Mouse (Mus musculus) cerebellum, postnatal 14 days (tissue): ENCODE data around the gene Dll1.

Experiments
- DNase-seq, 2 experiments: peaks; one replicate each; pipeline ENCODE4 v3.0.0; 2021; ENCODE audit warnings: mixed read lengths in 2 of 2

Dll1 gene

DNA sequence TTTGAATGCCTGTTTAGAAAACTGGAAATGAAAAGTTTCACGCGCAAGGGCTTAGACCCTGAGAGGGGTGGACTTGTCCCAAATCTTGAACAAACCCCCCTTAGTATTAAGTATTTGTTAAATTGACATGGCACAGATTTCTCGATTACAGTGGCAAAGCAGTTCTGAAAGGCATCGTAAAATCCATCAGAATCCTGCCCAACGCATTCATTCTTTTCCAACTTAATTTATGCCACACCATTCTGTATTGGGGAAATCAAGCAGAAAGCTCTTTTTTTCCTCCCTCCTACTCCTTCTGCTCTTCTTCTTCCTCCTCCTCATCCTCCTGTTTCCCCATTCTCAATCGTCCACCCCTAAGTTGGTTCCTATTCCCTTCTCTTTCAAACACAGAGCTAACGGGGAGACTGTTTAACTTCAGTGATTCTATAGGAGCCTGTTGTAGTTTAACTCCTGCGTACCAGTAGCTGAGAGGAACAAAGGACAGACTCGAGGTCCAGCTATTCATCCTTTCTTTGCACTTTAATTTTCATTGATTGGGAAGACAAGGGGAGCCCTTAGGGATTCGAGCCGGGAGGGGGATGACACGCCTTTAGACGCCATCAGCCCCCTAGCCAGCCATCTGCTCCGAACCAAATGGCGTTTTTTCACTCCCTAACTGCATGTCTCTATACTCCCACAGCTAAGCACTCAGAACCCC lies 1.9 kb upstream of the Dll1 start:
- DNase-seq = no peak

DNA sequence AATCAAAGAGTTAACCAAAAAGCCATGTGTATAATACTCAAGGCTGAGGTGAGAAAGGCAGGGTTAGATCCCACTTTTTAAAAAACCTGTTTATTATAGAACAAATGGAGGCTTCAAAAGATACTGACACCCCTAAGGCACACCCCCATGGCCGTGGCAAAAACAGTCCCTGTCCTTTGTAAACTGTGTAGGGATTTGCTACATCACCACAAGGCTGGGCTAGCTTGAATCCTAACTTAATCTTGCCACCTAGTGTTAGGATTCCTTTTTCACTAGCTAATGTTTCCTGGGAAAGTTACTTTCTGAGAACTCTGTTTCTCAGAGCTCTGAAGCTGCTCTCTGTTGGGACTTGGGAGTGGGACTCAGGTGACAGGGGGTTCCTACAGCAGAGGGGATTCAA lies 1.2 kb upstream of the Dll1 start:
- DNase-seq = peak in 1 of 2 experiments; percentile 32

DNA sequence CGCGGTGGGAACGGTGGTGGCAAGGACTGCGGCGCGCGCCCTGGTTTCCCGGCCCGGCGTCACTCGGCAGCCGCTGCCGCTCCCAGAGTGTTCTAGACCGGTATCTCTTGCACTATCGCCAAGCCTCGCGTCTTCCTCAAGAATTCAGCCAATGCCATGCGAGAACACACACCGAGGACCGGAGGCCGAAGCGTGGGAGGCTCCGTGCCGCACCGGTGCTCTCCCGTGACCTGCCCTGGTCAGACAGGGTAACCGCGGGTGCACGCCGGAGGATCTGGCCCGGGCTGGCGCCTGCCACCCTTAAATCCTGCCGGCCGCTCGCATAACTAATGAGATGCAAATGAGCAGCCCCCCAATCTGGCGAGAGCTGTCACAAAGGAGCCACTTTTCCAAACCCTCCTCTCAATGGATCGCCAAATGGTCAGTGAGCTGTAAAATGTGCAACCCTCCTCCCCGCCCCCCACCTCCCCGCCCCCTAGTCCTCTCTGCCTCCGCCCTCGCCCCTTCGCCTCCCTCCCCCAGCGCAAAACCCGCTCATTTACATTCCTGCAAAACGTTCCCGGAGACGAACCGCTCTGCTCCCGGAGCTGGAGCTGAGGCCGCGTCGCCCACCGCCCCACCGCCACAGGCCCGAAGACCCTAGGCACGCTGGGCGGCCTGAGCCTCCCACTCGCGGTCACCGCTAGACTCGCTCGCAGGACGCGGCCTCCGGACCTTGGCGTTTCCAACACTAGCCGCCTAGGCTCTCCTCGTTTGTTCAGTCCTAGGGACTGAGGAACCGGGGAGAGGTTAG lies 775 bp downstream of the Dll1 start:
- DNase-seq = peak; percentile 60 to 63

DNA sequence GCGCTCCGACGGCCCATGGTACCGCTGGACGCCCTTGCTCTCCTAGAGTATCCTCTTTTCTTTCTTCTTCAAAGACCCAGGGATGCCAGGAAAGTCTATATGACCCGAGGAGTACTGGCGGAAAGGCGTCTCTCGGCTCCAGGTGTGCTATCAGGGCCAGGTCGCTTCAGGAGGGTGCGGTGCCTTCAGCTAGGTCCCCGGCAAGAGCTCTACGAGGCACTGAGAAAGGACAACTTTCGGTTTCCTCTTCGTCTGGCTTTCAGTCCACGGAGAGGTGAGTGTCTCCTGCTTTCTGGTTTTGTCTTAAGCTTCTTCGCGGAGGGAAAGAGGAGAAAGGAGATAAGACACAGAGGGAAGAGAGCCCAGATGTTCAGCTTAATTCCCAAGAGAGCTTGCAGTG lies 1.4 kb downstream of the Dll1 start:
- peak in 1 of 2 experiments; percentile 24 for DNase-seq

DNA sequence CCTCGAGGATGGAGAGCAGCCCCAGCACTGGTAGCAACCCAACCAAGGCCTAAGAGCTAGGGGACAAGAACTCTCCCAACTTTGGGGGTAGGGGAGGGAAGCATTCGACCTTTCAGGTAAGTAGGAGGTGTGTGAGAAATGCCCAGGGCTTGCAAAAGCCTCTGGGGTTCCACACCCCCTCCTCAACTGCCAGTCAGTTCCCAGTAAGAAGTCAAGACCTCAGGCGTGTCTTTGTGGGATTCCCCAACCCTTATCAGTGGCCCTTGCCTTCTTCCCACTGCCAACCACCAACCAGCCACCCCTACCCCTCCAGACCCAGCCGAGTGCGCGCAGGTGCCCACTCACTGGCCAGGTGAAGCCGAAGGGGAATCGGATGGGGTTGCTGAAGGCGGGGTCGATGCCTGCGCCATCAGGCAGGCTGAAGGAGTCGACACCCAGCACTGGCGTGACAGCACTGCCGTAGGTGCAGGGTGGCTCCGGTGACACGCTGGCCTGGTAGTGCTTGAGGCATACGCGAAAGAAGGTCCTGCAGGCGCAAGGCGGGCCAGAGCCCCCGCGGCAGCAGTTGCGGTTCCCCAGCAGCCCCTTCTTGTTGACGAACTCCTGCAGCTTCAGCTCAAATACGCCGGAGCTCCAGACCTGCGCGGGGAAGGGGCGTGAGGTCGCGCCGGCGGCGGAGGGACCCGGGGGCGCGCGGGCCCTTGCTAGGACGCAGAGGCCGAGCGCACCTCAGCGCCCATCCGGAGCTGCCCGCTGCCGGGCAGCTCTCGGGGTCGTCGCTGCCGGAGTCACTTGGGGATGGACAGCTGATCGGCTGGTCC lies 2.1 kb downstream of the Dll1 start:
- DNase-seq = peak; percentile 18 to 29

DNA sequence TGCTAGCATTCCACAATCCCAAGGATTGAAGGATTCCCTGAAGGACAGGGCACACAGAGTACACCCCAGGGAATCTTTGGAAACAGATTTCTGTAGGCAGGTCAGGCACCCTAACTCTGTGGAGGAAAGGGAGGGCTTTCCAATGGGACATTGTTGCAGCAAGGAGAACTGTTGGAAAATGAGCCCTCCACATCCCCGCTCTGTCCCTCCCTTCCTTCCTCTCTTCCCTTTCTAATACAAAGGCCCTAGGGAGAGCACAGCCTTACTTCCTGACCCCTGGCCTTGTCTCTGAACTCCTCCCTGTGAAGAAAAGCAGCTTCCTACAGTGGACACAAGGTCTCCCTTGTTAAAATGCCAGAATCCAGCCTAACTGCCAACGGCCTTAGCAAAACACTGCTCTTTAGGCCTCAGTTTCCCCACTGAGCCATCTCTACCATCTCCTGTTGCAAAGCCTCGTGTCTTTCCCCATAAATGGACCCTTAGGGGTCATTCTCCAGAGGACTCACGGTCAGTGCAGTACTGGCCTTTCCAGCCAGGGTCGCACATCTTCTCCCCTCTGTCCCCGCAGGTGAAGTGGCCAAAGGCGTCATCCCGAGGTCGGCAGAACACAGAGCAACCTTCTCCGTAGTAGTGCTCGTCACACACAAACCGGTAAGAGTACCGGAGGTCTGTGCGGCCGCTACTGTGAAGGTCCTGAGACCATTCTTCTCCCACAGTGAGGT lies 3.6 kb downstream of the Dll1 start:
- no peak for DNase-seq

DNA sequence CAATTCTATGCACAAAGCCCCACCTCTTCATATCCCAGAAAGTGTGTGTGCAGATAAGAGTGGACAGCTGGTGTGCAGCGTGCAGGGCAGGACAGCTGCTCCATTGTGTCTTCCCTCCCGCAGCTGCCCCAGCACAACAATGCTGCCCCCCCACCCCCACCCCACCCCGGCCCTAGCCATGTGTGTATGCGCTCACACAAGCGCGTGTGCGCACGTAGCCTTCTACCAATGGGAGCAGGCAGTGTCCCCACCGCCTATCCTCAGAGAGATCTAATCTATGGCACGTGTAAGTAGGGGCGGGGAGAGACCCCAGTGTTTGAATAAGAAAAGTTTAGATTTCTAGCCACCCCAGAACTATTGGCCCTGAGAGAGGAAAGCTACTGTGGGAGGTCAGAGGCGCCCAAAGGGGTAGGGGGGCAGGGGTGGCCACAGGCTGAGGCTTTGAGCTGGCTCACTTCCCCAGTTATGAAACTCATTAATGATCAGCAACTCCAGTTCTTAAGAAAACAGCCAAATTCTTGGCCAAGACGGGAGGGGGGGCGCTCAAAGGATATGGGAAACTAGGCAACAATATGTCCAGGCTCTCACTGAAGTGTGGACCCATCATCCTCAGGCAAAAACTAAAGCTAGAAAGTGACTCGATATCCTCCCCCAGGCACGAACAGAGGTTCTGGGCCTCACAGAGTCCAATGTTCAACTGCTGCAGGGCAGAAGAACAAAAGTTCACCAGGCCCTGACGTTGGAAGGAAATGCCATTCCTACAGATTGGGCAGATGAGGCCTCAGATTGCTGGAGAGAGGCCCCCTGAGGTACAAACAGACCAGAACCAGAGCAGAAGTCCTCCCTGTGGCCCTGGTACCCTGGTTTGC lies 4.5 kb downstream of the Dll1 start:
- DNase-seq = no peak

DNA sequence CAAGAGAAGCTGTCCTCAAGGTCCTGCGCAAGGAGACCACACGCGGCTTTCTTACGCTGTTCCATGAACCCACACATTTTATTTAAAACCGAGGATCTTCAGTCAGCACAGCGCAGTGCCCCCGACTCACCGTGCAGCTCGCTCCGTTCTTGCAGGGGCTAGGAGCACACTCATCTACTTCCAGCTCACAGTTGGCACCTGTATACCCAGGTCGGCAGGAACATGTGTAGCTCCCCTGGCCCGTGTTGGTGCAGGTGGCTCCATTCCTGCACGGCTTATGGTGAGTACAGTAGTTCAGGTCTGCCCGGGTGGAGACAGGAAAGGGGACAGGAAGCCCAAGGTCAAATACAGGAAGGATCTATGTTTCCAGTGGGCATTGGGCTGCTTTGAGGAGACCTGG lies 6.3 kb downstream of the Dll1 start:
- no peak for DNase-seq

DNA sequence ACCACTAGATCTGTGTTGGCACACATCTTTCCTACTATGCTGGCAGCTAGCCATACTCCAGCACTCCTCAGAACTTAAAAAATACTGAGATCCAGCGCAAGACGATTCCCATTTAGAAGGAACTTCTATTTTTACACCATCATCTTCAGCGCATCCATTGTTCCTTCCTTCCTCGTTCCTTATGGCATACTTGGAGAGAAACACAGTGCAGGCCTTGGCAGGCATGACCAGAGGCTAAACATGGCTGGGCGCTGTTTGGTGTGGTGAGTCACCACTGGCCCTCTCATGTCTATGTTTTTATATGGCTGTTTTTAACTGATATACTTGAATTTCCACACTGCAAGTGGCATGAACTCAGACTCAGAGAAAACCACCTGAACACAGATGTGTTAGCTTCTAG lies 11.0 kb downstream of the Dll1 start:
- DNase-seq = no peak

DNA sequence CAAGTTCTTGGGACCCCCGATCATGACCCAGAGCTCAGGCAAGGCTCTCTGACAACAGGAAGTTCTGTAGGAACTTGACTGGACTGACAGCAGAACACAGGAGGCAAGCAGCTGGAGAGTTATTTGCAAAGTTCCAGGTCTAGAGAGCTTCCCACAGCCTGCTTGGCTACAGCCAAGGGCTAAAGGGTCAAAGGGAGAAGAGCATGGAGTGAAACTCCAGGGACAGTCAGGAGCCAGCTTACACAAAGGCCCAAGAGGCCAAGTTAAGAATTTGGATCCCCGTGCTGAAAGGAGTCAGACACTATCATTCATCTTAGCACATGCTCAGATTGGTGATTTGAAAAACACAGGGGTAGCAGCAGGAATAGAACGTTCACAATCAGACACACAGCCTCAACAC lies 13.0 kb downstream of the Dll1 start:
- no peak for DNase-seq

DNA sequence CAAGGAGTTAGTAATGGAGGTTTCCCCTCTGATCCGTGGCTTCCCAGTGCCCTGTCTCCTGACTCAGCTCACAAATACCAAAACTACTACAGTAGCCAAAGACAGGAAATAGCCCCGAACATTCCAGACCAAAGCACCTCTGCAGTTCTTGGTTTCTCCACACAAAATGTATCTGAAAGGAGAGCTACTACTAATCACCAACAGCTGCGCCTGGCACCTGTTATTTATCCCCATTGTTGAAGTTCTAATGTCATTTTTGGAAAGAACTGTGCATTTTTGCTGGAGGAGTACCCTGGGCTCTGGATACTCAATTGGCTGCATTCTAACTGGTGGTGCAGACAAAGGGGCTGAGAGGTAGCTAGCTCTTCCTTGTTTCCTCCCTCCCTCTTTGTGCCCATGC lies 19.6 kb downstream of the Dll1 start:
- DNase-seq = no peak

DNA sequence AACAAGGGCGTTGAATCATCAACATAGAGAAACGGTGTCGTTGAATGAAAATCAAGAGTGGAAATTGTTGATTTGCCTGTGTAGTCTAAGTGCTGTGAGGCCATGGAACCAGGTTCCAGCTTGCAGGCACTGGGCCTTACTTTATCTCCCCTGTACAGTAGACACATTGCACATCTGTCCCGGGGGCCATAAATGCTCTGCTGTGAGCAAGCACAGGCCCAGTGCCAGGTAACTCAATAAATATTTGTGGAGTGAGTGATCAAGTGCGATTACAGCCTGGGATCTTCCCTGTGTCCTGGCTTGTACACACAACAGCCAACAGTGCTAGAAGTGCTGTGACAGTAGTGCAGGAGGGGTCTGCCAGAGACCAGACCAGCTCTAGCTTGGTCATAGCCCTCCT lies 20.1 kb downstream of the Dll1 start:
- DNase-seq = no peak

DNA sequence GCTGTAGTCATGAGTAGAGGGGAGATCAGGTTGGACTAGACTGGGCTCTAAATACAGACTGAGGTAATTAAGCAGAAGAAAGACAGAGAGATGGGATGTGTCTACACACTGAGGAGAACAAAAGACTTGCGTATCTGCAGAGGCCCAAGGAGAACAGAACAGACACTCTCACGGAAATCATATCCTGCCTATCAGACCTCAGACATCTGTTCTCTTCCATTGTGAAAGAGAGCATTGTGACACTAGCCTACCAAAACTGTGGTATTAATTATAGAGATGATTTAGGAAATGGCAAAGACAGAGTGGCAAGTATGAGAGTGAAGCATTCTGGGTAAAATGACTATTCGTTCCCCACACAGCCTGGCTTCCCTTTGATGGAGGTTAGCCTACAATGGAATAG lies 21.6 kb downstream of the Dll1 start:
- DNase-seq = no peak

DNA sequence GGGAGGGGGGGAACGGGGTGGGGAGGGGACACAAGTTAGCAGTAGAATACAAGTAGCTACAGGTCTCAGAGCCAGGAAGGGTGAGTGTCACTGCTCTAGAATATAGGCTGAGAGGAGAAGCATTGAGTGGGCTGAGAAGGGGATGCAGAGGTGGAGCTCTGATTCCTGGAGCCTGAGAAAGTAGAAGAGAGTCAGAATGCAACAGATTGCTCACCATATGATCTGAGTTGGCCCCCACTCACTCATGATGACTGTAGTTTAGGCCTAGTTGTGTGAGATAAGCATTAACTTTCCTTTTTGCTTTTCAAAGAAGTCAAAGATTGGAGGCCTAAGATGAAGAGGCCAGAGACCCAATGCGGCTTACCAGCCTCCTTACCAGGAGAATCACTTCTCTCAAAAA lies 22.7 kb downstream of the Dll1 start:
- no peak for DNase-seq

DNA sequence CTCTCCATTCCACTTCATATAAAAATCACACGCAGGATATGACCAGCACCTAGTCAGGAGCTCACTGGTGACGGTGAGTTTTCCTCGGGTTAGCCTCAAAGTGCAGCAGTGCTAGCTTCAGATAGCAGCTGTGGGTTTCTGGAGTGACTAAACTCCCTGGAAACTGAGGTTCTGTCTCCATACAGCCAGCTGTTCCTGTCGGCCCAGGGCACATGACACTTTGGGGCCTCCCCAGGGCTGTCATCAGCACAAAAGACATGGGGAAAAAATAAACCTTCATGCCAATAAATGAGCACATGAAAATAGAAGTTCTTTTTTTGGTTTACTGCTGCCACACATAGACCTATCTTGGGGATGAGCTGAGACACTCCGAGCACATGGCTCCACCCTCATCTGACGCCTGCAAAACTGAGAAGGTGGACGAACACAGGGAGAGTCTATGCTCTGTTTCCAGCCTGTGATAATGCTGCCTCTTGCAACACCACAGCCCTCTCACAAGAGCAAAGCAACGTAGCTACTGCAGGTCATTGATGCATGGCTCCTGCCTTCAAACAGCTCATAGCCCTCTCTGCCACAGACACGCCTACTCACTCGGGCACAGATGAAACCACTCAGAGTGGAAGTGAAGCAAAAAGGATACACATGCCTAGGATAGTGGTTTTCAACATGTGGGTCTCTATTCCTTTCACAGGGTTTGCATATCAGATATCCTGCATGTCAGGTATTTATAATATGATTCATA lies 23.6 kb downstream of the Dll1 start:
- DNase-seq = no peak

DNA sequence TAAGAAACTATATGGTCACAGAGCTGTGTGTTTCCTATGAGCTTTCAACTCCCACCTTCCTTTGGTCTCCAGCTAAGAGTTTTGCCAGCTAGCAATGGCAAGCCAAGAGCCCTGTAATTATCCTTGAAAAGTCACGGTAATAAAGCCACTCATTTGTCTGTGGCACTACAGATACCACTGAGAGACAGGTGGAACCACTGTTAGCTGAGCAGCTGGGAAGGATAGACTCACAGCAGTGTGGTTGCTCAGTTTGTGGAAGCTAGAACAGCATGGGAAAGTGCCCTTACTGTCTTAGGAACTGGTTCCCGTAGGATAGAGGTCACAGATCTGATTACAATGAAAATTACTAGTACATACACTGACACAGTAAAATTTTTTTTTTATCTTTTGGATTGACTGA lies 26.5 kb downstream of the Dll1 start:
- DNase-seq = no peak

DNA sequence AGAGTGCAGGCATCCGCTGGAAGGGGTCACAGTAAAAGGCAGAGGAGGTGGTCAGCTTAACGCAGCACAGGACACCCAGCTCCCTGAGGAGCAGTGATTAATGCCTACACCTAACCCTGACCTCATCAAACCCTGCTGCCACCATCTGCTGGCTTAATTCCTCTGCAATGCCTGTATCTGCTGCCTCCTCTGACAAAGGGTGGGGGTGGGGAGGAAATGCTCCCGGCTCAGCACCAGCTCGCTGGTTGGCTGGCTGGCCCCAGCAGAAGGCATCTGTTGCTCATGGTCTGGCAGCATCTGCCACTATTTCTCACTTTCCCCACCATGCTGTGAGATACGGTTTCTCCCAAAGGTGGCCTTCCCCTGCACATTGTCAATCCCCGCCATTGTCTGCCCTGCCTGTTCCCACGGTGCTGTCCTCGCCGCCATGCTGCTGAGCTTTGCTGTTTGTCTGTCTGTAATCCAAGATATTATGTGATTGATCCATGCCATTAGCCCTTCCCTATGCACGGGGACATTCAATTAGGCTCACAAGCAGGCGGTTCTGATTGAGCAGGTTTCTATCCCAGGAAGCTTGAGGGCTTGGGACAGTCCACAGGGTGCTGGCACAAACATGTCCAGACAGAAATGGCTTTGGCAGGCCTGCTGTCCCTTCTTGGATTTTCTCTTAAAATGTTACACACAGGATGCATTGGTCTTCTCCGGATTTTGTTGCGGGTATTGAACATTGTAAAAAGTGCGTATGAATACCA lies 33.4 kb downstream of the Dll1 start:
- DNase-seq = peak; percentile 57 to 58

DNA sequence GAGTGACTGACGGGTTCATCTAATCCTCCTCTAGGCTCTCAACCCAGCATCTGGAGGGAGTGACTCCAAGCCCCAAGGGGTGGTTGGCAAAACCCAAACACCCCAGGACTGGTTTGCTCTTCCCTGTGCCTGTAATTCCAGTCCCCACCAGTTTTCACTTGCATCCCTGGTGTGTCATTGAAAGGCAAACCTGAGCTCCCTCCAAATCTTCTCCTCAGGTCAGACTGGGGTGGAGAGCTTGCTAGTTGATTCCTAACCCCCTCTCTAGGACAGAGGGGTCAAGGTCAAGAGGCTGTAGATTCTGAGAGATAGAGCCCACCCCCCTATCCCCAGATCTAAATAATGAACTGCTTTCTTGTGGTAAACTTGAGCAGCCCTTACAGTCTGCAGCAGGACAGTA lies 38.8 kb downstream of the Dll1 start:
- no peak for DNase-seq

DNA sequence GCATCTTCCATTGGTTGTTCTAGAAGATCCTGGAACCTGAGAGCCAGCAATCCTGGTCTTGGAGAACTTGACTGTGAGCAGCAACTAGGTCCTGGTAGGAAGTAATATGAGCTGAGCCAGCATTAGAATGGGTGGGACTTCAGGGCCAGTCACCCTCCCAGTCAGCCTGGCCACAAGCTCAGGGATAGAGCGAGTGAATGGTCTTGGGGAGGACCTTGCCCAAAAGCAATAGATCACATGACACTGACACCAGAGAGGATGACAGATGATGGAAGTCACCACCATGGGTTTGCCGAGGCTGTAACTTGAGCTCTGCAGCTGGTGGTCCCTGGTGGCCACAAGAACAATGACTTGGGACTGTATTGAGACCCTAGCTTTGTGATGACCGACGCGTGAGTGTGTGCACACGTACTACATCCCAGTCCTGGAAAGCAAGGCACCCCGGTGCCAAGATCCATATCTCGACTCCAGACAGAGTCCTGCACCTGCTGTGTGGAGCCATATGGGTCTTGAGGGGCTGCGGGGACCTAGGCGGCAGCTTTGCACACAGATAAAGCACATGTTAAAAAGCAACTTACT lies 46.8 kb downstream of the Dll1 start:
- DNase-seq = no peak

DNA sequence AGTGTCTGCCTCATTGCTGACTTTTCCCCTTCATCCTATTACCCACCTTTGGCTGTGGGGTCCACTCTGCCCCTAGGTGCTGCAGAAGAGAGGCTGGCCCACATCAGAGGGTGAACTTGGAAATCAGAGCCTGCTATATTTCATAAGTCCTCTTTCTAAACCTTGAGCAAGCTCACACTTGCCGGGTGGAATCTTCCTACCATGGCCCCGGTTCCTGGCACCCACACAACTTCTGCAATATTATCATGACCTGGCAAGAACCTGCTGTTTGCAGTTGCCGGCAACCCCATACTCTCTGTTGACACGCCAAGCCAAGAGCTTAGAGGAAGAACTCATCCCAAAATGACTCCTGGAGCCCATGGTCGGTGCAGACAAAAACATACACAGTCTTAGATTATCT lies 49.6 kb downstream of the Dll1 start:
- DNase-seq = peak in 1 of 2 experiments; percentile 10
